Mouse (Mus musculus) forebrain, embryonic 14.5 days (tissue): ENCODE results near the gene Btbd16. TPM values are rescaled to one million over a fixed set of nuclear protein-coding genes. Genes with fewer than 3 reads are reported as not detected.

Experiments
- ATAC-seq: fragments of 200-750 bp; cut with Nextera tagmentation; 2 replicates; pipeline ENCODE4 v1.8.0; 2017; ENCODE audit warnings: mild to moderate bottlenecking, moderate library complexity
- DNase-seq: peaks from one replicate; pipeline ENCODE4 v3.0.0-alpha.2; 2015; ENCODE audit warnings: low spot score
- H3K27ac ChIP-seq: fragments of 300-500 bp; sonication (generic); 2 replicates; pipeline ENCODE4 v1.5.1; 2014; ENCODE audit warnings: low read depth, mild to moderate bottlenecking, control low read depth, low read length, moderate library complexity
- H3K27me3 ChIP-seq: fragments of 300-500 bp; sonication (generic); replicated peaks from 2 replicates; pipeline ENCODE4 v1.6.1; 2014; ENCODE audit warnings: low read length, control low read depth, mixed read lengths; ENCODE audit not compliant: control insufficient read depth, insufficient read depth
- H3K36me3 ChIP-seq: fragments of 300-500 bp; sonication (generic); 2 replicates; pipeline ENCODE4 v1.6.1; 2014; ENCODE audit warnings: low read length, control low read depth; ENCODE audit not compliant: control insufficient read depth, insufficient read depth
- H3K4me1 ChIP-seq: fragments of 300-500 bp; sonication (generic); 2 replicates; pipeline ENCODE4 v1.6.1; 2014; ENCODE audit warnings: antibody characterized with exemption, low read length, control low read depth; ENCODE audit not compliant: control insufficient read depth, insufficient read depth
- H3K4me2 ChIP-seq: fragments of 300-500 bp; sonication (generic); 2 replicates; pipeline ENCODE4 v1.6.1; 2014; ENCODE audit warnings: mild to moderate bottlenecking, control low read depth, low read length
- H3K4me3 ChIP-seq: fragments of 300-500 bp; sonication (generic); 2 replicates; pipeline ENCODE4 v1.5.1; 2014; ENCODE audit warnings: low read depth, low read length, control low read depth
- H3K9ac ChIP-seq: fragments of 300-500 bp; sonication (generic); 2 replicates; pipeline ENCODE4 v1.6.1; 2014; ENCODE audit warnings: mild to moderate bottlenecking, low read length, control low read depth, moderate library complexity
- H3K9me3 ChIP-seq: fragments of 300-500 bp; sonication (generic); replicated peaks from 2 replicates; pipeline ENCODE4 v1.6.1; 2016; ENCODE audit warnings: low read length, control low read depth, mixed read lengths; ENCODE audit not compliant: control insufficient read depth
- WGBS: fragments of 180-500 bp; shearing (Covaris S2); extraction: QIAGEN DNeasy Blood & Tissue Kit; methylation state at CpG from one replicate; pipeline ENCODE4 v1.1.7; 2014; 5-methylcytosine and 5-hydroxymethylcytosine counted together
- polyA plus RNA-seq: library from polyadenylated mRNA; unstranded; fragments of >200 nt; fragmentation: Nextera tagmentation; extraction: Ambion mirVana; gene quantifications from 2 replicates; pipeline ENCODE4 v1.2.1, GENCODE M21; 2014

The Btbd16 gene
- polyA plus RNA-seq, 1 experiment from 2014 or later: not detected

DNA sequence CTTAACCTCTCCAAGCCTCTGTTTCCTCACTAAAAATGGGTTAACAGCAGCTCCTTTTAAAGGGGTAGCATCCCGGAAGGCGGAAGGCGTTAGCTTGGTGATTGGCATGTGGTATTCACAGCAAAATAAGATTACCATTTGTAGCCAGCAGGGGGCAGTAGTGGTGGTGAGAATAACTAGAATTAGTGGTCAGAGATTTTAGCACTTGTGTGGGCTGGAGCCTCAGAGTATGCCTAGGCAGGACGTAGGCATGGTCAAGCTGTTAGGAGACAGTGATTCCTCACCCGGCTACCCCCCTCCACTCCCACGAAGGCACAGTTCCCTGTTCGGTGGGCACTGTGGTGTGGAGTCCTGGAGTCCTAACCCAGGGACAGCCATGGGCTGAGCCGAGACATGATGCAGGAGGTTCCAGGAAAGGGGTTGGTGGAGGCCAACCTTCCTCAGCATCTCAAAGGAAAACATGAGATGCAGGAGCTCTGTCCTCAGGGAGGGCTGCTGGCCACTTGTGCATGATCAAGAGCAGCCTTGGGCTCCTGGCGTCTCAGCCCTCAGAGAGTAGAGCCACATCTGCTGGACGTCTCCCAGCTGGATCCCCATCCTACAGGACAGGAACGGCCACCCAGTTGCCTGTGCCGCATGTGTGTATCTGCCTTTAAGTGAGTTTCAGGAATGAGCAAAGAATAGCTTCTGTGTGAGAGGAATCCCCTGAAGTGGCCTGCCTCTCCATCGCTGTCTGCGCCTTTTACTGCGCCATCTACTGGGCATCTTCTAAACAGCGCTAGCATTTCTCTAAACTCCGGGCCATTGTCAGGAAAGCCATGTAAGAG lies 11.6 kb upstream of the Btbd16 start:
- 38% methylated on average over 17 of the region's 17 CpGs for whole genome bisulfite sequencing
- H3K27ac ChIP-seq: 0 out of 2 replicates have a peak overlapping the region, but pooled peaks have one; percentile 39
- H3K9ac ChIP-seq: no peak overlapping the region
- DNase-seq (peak; percentile 91), ATAC-seq (peak; percentile 80)
- no peaks in the 10 kb centered on the region for H3K27me3 ChIP-seq
- no peaks in the 10 kb centered on the region for H3K4me1 ChIP-seq
- H3K36me3 ChIP-seq: peaks cover 62% of the 10 kb centered on the region
- no peaks in the 10 kb centered on the region for H3K9me3 ChIP-seq
- H3K4me3 ChIP-seq: no peak overlapping the region
- H3K4me2 ChIP-seq: no peak overlapping the region

DNA sequence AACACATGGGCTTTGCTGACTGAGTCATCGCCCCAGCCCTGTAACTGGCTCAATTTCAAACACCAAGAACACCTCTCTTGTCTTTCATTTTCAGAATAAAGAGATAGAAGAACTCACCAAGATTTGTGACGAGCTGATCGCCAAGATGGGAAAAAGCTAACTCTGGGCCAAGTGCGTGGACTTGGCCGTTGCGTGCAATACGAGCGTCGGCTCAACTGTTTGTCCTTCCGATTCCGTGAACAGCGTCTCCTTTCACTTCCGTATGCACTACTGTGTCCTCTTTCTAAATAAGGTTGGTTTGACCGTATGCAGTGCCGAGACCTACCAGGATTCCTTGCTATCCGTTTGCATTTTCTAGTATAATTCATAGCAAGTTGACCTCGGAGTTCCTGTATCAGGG lies 9.7 kb upstream of the Btbd16 start:
- 96% methylated on average over 17 of the region's 17 CpGs for WGBS
- no peaks in the 10 kb centered on the region for H3K9me3 ChIP-seq

DNA sequence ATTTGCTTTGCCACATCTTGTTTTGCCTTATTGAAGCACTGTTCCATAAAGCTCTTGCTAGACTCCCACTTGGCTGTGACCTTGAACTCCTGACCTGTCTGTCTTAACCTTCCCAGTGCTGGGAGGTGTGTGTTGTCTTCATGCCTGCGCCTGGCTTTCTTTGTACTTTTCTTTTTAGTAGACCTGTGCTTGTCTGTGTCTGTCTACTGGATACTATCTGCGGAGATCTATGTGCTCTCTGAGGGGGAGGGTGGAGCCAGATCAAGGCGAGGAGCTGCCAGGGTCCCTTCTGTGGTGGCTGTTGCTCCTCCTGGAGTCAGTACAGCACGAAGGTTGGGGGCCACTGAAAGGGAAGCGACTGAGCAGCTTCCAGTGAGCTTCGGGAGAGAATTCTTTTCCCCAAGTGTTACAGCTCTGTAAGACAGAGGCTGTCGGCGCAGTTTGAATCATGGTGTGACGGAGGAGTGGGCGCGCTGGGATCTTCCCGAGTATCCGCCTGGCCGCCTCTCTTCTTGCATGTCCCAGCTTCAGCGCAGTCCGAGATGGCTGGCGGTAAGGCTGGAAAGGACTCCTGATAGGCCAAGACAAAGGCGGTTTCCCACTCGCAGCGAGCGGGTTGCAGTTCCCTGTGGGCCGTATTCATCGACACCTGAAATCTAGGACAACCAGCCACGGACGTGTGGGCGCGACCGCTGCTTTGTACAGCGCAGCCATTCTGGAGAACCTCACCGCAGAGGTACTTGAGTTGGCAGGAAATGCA lies 7.3 kb upstream of the Btbd16 start:
- no peak for DNase-seq
- H3K4me1 ChIP-seq: no peaks in the 10 kb centered on the region
- H3K9ac ChIP-seq: no peak overlapping the region
- H3K27me3 ChIP-seq: no peaks in the 10 kb centered on the region
- whole genome bisulfite sequencing: 85% methylated on average over 30 of the region's 30 CpGs
- no peak overlapping the region for H3K4me2 ChIP-seq
- ATAC-seq: no peak
- H3K27ac ChIP-seq: no peak overlapping the region
- H3K36me3 ChIP-seq: peaks cover 29% of the 10 kb centered on the region
- H3K9me3 ChIP-seq: no peaks in the 10 kb centered on the region
- H3K4me3 ChIP-seq: no peak overlapping the region

More for the DNA sequence above, 9.7 kb upstream of the Btbd16 start:
- DNase-seq (no peak), ATAC-seq (no peak)
- Histone ChIP-seq H3K27ac (no peak overlapping the region), H3K36me3 (peaks cover 52% of the 10 kb centered on the region), H3K4me2 (no peak overlapping the region), H3K4me3 (no peak overlapping the region), H3K4me1 (no peaks in the 10 kb centered on the region), H3K27me3 (no peaks in the 10 kb centered on the region), H3K9ac (no peak overlapping the region)

DNA sequence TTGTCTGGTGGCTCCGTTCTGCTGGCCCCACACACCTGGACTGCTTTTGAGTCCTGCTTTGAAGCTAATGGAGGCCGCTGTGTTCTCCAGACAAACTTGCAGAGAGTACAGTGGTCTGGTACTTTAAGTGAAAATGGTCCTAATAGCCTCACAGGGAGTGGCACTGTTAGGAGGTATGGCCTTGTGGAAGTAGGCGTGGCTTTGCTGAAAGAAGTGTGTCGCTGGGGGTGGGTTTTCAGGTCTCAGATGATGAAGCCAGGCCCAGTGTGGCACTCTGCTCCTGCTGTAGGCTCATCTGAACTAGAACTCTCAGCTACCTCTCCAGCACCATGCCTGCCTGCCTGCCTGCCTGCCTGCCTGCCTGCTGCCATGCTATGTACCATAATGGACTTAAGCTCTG lies 5.7 kb upstream of the Btbd16 start:
- H3K27me3 ChIP-seq: no peaks in the 10 kb centered on the region
- H3K4me1 ChIP-seq: no peaks in the 10 kb centered on the region
- no peak overlapping the region for H3K4me2 ChIP-seq
- no peak for ATAC-seq
- H3K9me3 ChIP-seq: no peaks in the 10 kb centered on the region
- H3K9ac ChIP-seq: no peak overlapping the region
- H3K27ac ChIP-seq: no peak overlapping the region
- no peak for DNase-seq
- H3K4me3 ChIP-seq: no peak overlapping the region
- 90% methylated on average over 4 of the region's 4 CpGs for WGBS
- peaks cover 29% of the 10 kb centered on the region for H3K36me3 ChIP-seq

DNA sequence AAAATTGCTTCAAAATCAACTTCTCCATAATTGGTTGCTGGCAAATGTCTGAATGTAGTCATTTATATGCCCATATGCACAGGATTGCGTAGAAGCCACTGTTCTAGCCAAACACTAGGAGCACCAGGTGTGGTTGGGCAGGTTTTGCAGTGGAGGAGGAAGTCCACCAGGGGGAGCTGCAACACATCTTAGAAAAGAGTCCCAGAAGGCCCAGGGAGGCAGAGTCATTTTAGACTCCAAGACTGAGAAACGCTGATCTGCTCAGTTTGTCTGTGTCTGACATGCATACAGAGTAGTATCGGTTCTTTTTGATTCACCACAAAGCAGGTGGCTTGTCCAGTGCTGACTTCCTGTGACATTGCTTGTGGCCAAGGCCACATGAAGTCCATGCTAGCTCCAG lies 3.2 kb upstream of the Btbd16 start:
- H3K36me3 ChIP-seq: peaks cover 6% of the 10 kb centered on the region
- DNase-seq (peak; percentile 89), ATAC-seq (peak; percentile 58)
- 28% methylated on average over 3 of the region's 3 CpGs for WGBS
- no peak overlapping the region for H3K4me3 ChIP-seq
- H3K9ac ChIP-seq: no peak overlapping the region
- no peaks in the 10 kb centered on the region for H3K27me3 ChIP-seq
- H3K9me3 ChIP-seq: no peaks in the 10 kb centered on the region
- no peaks in the 10 kb centered on the region for H3K4me1 ChIP-seq
- H3K27ac ChIP-seq: no peak overlapping the region
- no peak overlapping the region for H3K4me2 ChIP-seq

DNA sequence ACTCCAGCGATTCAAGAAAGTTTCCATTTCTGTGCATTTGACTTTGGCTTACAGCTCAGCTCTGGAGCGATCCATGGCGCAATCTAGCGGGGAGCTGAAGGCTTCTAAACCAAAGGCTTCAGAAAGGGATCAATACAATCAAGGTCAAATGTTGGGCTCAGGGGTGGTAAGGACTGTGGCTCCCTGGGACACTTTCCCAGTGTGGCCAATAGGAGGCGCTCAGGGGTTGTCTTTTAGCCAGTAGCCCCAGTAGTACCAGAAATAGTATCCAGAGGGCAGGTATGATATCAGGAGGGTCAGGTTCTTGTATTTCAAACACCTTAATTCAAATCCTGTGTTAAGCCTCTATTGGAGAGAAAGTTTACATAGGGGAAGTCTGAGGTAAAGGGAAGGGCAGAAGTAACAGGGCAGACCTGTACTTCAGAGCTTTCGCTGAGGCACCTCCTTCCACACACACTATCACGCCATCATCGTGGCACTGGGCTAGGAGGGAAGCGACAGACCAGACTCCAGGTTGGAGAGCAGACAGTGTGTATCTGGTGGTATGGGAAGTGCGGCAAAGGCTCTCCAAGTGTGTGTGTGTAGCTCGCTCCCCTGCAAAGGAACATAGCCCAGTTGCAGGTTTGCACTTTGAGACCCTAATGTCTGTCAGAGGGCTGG lies 568 bp upstream of the Btbd16 start:
- no peak overlapping the region for H3K9ac ChIP-seq
- H3K9me3 ChIP-seq: no peaks in the 10 kb centered on the region
- no peaks in the 10 kb centered on the region for H3K4me1 ChIP-seq
- DNase-seq (peak; percentile 22), ATAC-seq (no peak)
- H3K4me3 ChIP-seq: no peak overlapping the region
- no peaks in the 10 kb centered on the region for H3K27me3 ChIP-seq
- H3K36me3 ChIP-seq: no peaks in the 10 kb centered on the region
- H3K4me2 ChIP-seq: no peak overlapping the region
- no peak overlapping the region for H3K27ac ChIP-seq
- WGBS: 64% methylated on average over 11 of the region's 11 CpGs

DNA sequence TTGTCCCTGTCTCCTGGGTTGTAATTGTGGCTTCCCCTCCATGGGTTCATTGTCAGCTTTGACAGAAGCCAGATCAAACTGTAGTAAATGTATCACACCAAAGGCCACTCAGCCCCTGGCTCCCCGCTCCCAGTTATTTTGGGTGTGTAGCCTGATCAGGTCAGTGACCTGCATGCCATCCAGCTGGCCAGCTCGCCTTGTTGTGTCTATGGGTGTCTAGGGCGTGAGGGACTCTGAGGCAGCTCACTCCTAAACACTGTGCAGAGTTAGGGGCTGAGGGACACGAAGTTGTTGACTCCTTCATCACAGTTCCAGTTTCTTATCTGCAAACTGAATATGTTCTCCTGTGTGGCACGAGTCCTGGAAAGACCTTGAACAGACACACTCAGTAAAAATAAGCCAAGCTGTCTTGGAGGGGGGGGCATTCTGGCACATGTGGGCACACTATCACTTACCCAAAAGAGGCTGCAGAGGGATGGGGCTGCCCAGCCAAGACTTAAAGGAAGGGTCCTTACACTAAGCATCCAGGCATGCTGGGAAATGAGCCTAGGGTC lies 7.1 kb downstream of the Btbd16 start:
- 75% methylated on average over 5 of the region's 5 CpGs for WGBS
- H3K4me2 ChIP-seq: no peak overlapping the region
- no peak overlapping the region for H3K27ac ChIP-seq
- no peaks in the 10 kb centered on the region for H3K9me3 ChIP-seq
- H3K4me1 ChIP-seq: no peaks in the 10 kb centered on the region
- H3K4me3 ChIP-seq: no peak overlapping the region
- ATAC-seq (no peak), DNase-seq (no peak)
- no peaks in the 10 kb centered on the region for H3K27me3 ChIP-seq
- no peaks in the 10 kb centered on the region for H3K36me3 ChIP-seq
- no peak overlapping the region for H3K9ac ChIP-seq

DNA sequence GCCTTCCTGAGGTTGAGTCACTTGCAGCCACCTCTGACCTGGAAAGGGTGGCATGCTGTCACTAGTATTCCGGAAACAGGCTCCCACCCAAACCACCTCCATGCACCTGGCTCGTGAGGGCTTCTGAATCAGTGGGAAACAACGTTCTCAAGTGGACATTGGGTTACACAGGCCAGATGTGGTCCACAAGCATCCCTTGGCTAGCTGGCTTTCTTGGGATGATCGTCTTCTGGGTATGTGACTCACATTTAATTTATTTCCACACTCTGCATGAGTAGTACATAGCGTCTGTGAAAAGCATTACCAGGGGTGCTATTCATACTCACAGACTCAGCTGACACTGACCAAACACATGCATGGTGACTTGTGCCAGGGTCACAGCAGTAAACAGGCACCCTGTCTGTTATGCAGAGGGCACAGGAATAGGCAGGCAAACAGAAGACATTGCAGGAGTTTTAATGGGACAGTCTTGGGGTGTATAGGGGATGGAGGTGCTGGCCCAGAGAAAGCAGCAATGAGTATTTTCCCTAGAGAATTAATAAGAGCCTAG lies 8.7 kb downstream of the Btbd16 start:
- WGBS: 85% methylated on average over 5 of the region's 5 CpGs
- ATAC-seq (no peak), DNase-seq (no peak)

More for the DNA sequence above, 8.7 kb downstream of the Btbd16 start:
- Histone ChIP-seq H3K9me3 (no peaks in the 10 kb centered on the region), H3K4me1 (no peaks in the 10 kb centered on the region), H3K27me3 (no peaks in the 10 kb centered on the region), H3K36me3 (no peaks in the 10 kb centered on the region), H3K4me3 (no peak overlapping the region), H3K4me2 (no peak overlapping the region), H3K9ac (no peak overlapping the region), H3K27ac (no peak overlapping the region)
